Mouse (Mus musculus): ENCODE data around the gene Pirb.
A peak's percentile ranks its signal among the peaks of the same experiment; 100 is the strongest.

The Pirb gene

DNA sequence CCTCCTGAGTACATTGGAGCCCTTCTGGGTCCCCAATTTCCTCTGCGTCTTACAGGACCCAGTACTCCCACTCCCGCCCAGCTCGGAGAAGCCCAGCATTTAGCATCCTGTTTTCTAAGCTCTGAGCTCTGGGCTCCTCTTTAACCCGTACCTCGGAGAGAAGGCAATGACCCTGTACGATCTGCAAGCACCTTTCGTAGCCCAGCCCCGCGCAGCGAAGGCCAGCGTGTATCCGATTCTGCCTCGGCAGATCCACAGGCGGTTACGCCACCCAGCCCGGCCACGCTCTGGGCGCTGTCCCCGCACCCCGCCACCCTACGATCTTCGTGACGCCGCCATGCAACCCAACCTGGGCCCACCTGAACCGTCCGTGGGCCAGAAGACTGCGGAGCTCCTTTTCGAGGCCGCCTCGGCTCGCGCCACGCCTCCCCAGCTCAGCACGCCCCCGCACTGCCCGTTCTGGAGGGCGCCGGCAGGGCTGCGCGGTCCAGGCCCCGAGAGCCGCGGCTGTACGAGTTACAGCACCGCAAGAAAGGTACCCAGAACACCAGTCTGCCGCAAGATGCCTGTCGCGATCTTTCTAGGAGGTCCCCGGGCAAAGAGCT lies 27.7 kb downstream of the Pirb start, which contains the start of gene Tsen34:
Gene Tsen34 (plus strand): TSS at position 482 of the 605 bp plus-strand sequence.
- no peak for DNase-seq (ENCODE audit: low read depth, low spot score)

DNA sequence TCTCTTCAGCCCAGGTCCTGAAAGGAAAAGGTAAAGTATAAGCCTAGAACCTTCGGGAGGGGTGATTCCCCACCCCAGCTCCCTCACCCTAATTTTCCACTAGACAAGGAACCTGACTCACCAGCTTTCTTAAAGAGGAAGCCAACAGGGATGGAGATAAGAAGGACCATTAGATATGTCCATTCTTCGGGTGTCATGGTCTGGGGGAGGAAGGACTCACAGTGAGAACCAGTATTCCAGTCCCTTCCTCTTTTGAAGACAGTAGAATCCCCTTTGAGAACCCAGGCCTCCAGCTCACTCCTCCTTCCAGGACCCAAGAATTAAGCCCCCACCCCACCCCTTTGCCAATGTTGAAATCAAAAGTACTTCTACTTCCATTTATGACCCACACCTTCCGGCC lies 28.3 kb downstream of the Pirb start:
- DNase-seq (ENCODE audit: low read depth, low spot score), result no peak

DNA sequence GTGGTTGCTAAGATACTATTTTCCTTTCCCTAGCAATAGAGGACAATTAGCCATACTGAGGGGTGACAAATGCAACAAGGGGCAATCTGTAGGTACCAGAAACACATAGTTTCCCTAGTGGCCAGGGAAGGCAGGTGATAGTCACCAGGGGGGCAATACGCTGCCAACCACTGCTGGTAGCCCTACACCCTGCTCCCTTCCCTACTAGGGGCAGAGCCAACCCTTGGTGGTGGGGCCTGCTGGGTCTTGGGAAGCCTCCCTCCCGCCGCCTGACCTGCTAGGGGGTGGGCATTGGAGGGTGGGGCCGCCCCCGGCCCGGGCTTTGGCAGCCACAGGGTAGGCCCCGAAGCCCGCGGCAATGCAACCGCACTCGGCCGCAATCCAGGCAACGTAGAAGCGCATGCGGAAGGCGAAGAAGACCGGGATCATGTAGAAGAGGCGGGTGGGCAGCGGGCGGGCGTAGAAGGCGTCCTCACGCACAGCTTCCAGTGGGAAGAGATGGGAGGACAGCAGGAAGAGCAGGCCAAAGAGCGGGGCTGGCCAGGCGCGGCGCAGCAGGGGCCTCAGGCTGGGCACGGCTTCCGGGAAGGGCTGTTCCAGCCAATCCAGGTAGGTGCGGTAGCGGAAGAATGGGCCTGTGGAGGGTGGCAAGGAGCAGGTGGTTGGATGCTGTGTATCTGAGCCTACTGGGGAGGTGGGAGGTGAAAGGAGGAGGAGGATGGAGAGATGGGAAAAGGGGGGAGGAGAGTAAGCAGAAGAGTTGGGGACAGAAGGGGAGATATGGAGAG lies 34.6 kb downstream of the Pirb start:
- DNase-seq (ENCODE audit: low read depth, low spot score), result no peak

DNA sequence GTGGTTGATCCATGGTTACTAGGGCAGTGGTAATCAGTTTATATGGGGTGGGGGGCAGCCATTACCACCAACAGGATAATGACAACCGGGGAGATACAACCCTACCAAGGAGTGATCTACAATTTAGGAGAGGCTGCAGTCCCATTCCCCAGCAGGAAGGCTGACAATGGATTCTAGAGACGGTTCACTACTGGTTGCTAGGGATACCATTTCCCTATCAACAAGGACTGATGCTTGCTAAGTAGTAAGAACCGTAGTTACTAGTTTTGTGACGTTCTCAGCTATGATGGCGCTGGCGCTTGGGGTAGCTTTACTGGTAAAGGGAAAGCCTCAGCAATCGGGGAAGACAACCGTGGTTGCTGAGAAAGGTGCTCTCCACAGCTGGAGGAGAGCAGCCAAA lies 35.5 kb downstream of the Pirb start:
- no peak for DNase-seq (ENCODE audit: low read depth, low spot score)

DNA sequence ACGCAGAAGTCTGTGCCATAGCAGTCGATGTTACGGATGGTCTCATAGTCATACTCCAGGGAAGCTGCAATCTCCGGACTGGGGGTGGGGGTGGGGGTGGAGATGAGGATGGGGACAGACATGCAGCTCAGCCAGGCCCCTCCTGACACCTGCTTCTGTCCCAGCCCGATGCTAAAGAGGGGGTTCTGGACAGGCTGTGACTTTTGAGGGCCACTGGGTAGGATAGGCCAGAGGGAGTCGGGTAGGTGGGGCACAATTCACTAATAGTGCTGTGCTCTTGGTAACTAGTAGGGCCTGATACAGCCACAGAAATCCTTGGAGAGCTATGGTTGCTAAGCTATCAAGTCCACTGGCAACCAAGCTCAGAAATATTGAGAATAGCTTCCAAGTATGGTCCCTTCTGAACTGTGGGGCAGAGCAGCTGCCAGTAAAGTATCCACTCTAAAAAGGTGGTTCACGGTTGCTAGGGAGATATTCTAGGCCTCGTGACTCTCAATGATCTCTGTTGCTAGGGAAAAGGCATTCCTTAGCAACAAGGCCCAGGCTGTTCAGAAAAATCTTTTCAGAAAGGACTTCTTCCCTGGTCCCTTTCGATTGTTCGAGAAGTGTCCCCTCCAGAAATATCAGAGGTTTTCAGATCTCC lies 36.2 kb downstream of the Pirb start:
- peak; percentile 39 for DNase-seq (ENCODE audit: low read depth, low spot score)

DNA sequence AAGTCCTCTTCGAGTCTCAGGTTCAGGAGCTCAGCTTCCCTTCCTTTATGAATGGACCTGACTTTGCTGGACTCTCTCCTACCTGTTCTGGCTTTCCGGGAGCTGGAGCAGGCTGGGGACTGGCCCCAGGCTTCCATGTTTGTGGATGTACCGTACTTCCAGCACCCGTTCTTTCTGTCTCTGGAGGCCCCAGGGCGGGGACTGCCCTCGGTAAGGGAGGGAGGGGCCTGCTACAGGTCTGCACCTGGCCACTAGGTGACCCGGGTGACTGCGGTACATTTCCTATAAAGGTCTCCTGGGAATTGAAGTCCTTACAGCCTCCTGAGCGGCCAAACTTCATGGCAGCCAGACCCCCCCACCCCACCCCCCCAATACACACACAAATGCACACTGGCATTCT lies 42.8 kb downstream of the Pirb start, which contains the start of gene Tmc4:
Gene Tmc4 (minus strand): TSS at position 212 of the 400 bp plus-strand sequence.
- no peak for DNase-seq (ENCODE audit: low read depth, low spot score)

DNA sequence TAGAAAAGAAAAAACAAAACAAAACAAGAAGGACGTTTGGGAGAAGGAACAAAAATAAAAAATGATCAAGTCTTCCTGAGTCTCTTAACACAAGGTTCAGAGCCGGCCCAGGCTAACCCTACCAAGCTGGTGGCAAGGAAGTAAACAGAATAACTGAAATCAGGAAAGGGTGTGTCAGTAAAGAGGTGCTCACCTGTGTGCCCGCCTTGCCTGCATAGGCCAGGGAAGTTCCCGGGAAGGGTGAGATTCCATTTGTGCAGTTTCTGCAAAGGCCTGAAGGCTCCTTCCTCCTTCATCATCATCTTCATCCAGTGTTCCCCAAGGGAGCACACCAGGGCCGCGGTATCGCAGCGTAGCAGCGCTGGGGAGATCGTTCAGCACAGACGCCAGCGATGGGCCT lies 43.8 kb downstream of the Pirb start:
- no peak for DNase-seq (ENCODE audit: low read depth, low spot score)

DNA sequence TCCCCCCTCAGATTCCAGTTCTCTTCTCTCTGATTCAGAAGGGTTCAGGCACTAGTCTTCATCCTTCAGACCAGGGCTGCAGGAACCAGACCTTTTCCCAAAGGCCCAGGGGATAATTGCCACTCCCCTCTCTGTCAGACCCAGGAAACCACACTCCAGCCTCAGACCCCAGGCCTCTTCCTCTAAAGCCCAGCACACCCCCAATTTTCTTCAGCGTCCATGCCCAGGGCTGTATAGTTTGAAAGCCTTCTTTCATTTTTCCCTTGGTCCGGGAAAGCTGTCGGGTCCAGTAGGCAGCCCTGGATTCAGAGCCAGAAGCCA lies 45.0 kb downstream of the Pirb start:
- DNase-seq (ENCODE audit: low read depth, low spot score), result no peak

DNA sequence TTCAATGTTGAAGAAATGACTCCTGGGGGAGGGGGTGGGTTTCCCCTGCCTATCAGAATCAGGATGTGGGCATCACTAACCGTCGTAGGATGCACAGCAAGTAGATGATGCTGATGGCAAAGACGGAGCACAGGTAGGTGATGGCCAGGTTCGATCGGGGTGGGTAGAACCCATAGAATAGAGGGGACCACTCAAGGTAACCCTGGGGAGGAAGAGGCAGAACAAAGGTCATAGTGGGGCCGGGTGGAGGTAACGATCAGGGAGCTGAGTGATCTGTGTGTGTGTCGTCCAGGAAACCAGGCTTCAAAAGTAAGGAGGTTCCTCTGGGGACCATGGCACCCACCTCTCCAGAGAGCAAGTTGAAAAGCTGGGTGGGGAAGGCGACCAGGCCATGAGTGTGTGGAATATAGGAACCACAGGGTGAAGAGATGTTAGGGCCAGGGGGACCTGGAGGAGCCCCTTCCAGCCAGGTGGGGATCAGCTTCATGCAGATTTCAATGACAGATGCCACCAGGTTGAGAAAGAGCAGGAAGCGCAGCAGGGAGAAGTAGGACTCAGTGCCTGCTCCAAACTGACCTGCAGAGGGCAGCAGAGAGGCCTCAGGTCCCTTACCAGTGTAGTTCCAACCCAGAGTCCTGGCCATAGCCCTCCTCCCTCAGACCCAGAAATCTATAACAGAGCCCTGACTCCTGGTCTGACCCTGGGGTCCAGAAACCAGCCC lies 45.5 kb downstream of the Pirb start:
- peak; percentile 40 for DNase-seq (ENCODE audit: low read depth, low spot score)

DNA sequence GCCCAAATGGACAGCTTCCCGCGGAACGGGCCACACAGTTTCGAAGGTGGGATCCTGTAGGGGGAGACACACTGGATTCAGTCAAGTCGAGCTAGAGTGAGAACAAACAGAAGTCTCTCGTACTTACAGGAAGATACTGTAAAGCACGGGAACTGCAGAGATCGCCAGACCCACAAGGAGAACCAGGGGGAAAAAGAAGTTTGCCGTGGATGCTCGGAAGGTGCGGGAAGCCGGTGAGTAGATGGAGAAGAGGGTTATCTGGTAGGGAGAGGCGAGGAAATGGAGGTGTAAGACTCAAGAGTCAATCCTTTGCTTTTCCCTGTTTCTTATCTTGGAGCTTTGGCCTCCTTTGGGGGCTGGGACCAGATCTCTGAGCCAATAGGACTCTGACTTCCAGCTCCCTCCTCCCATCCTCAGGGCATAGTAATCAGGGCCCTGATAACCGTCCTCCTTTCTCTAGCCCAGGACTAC lies 53.2 kb downstream of the Pirb start:
- no peak for DNase-seq (ENCODE audit: low read depth, low spot score)

DNA sequence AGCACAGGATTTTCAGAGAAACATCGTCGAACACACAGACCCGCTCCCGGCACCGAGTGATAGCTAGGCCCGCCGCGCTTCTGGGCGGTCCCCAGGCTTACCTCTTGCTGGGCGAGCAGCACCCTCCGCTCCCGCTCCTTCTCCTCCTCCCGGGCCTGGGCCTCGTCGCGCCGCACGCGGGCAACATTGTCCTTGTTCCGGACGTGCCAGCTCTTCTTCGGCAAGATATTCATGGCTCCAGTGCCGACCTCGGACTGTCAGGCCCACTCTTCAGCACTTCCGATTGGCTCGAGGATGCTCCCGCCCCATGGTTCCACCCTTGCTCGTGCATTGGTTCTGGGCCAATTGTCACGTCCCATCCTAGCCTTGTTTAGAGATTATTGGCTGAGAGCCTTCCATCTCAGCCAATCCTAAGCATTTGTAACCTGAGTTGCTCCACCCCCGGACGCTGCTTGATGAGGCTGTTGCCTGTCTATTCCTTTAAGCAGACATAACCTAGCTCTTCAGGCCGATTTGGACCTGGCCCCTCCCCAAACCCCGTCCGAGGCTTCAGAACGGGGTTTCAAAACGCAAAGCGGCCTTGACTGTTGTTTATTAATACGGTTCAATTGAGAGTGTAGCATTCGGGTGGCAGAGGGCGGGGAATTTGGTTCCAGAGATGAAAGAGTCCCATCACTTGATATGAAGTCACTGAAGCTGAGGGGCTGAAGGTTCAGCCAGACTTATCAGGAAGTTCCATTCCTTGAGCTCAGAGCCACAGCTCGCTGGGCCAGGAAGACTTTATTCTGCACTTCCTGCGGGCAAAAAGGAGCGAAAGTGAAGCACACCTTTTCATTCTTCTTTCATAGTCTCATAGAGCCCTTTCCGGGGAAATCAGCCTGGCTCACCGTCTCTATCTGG lies 54.7 kb downstream of the Pirb start, which contains the start of gene Leng1:
Gene Leng1 (minus strand): TSS at position 626 of the 900 bp plus-strand sequence.
- peak; percentile 99 for DNase-seq (ENCODE audit: low read depth, low spot score)

DNA sequence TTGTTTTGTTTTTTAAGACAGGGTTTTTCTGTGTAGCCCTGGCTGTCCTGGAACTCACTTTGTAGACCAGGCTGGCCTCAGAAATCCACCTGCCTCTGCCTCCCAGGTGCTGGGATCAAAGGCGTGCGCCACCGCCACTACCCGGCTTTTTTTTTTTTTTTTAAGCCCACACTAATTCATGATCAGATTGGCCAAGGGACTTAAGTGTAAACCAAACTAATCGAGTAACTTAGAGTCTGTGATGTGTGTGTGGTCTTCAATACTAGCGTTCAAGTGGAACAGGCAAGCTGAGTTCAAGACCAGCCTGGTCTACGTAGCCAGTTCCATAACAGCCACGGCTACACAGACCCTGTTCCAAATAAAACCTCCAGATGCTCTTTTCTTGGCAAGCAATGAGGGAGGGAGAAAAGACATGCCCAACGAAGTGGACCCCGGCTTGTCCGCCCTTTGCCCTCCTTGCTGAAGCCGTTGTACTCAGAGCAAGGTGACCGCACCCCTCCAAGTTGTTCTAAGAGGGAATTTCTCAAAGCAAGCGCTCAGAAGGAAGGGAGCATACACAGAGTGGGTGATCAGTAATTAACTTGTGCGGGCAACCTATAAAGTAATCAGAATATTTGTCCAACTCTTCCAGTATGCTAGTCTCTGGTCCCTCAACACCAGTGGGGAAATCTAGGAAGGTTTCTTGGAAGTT lies 55.5 kb downstream of the Pirb start:
- DNase-seq (ENCODE audit: low read depth, low spot score), result no peak
